Mouse (Mus musculus): ENCODE results near the gene Kxd1. TPM values are rescaled to one million over a fixed set of nuclear protein-coding genes. Genes with fewer than 3 reads are reported as not detected.

The Kxd1 gene
- polyA plus RNA-seq, 1 experiment from 2014 or later: 46.4 TPM

Other genes starting within 250 kb of the Kxd1 start
- gene Homer3, start 245.1 kb downstream of the Kxd1 start, polyA plus RNA-seq (2015; fragmentation: Nextera tagmentation; extraction: Ambion mirVana): 37.9 and 41.2 TPM in 2 replicates
- 44.5 and 48.0 TPM in 2 replicates for gene Ddx49, start 225.5 kb downstream of the Kxd1 start, polyA plus RNA-seq (2015; fragmentation: Nextera tagmentation; extraction: Ambion mirVana)
- 299 and 322 TPM in 2 replicates for gene Cope, start 225.4 kb downstream of the Kxd1 start, polyA plus RNA-seq (2015; fragmentation: Nextera tagmentation; extraction: Ambion mirVana)
- 38.2 and 40.1 TPM in 2 replicates for gene Cers1, start 212.2 kb downstream of the Kxd1 start, polyA plus RNA-seq (2015; fragmentation: Nextera tagmentation; extraction: Ambion mirVana)
- gene Gdf1, start 198.1 kb downstream of the Kxd1 start, polyA plus RNA-seq (2015; fragmentation: Nextera tagmentation; extraction: Ambion mirVana): 5.3 and 7.4 TPM in 2 replicates
- gene Upf1, start 174.7 kb downstream of the Kxd1 start, polyA plus RNA-seq (2015; fragmentation: Nextera tagmentation; extraction: Ambion mirVana): 15.1 and 16.0 TPM in 2 replicates
- 0.50 and 0.57 TPM in 2 replicates for gene Comp, start 154.4 kb downstream of the Kxd1 start, polyA plus RNA-seq (2015; fragmentation: Nextera tagmentation; extraction: Ambion mirVana)
- gene Crtc1, start 88.4 kb downstream of the Kxd1 start, polyA plus RNA-seq (2015; fragmentation: Nextera tagmentation; extraction: Ambion mirVana): 57.2 and 58.7 TPM in 2 replicates
- gene Klhl26, start 51.0 kb downstream of the Kxd1 start, polyA plus RNA-seq (2015; fragmentation: Nextera tagmentation; extraction: Ambion mirVana): 31.0 and 31.4 TPM in 2 replicates
- gene Tmem59l, start 40.6 kb downstream of the Kxd1 start, polyA plus RNA-seq (2015; fragmentation: Nextera tagmentation; extraction: Ambion mirVana): 123 and 141 TPM in 2 replicates
- gene Crlf1, start 34.8 kb downstream of the Kxd1 start, polyA plus RNA-seq (2015; fragmentation: Nextera tagmentation; extraction: Ambion mirVana): 2.4 and 2.9 TPM in 2 replicates
- gene Rex1bd, start 21.2 kb downstream of the Kxd1 start, polyA plus RNA-seq (2015; fragmentation: Nextera tagmentation; extraction: Ambion mirVana): 164 and 169 TPM in 2 replicates
- 587 and 620 TPM in 2 replicates for gene Uba52, start 17.2 kb downstream of the Kxd1 start, polyA plus RNA-seq (2015; fragmentation: Nextera tagmentation; extraction: Ambion mirVana)
- gene Fkbp8, start 232 bp downstream of the Kxd1 start, polyA plus RNA-seq (2015; fragmentation: Nextera tagmentation; extraction: Ambion mirVana): 450 and 462 TPM in 2 replicates
- gene Ell, start 11.5 kb upstream of the Kxd1 start, polyA plus RNA-seq (2015; fragmentation: Nextera tagmentation; extraction: Ambion mirVana): 18.6 and 19.9 TPM in 2 replicates
- gene Isyna1, start 66.4 kb upstream of the Kxd1 start, polyA plus RNA-seq (2015; fragmentation: Nextera tagmentation; extraction: Ambion mirVana): 175 and 176 TPM in 2 replicates
- 175 and 189 TPM in 2 replicates for gene Ssbp4, start 80.9 kb upstream of the Kxd1 start, polyA plus RNA-seq (2015; fragmentation: Nextera tagmentation; extraction: Ambion mirVana)
- gene Lrrc25, start 88.2 kb upstream of the Kxd1 start, polyA plus RNA-seq (2015; fragmentation: Nextera tagmentation; extraction: Ambion mirVana): 1.2 and 1.6 TPM in 2 replicates
- 0.13 and 0.19 TPM in 2 replicates for gene Gdf15, start 104.5 kb upstream of the Kxd1 start, polyA plus RNA-seq (2015; fragmentation: Nextera tagmentation; extraction: Ambion mirVana)
- 70.1 and 74.5 TPM in 2 replicates for gene Pgpep1, start 132.4 kb upstream of the Kxd1 start, polyA plus RNA-seq (2015; fragmentation: Nextera tagmentation; extraction: Ambion mirVana)
- 175 and 193 TPM in 2 replicates for gene Lsm4, start 145.3 kb upstream of the Kxd1 start, polyA plus RNA-seq (2015; fragmentation: Nextera tagmentation; extraction: Ambion mirVana)
- 83.0 and 94.4 TPM in 2 replicates for gene Jund, start 171.0 kb upstream of the Kxd1 start, polyA plus RNA-seq (2015; fragmentation: Nextera tagmentation; extraction: Ambion mirVana)
- 0.05 and 0.14 TPM in 2 replicates for gene Iqcn, start 175.5 kb upstream of the Kxd1 start, polyA plus RNA-seq (2015; fragmentation: Nextera tagmentation; extraction: Ambion mirVana)
- not detected in 2 replicates for gene Gm3336, start 190.6 kb upstream of the Kxd1 start, polyA plus RNA-seq (2015; fragmentation: Nextera tagmentation; extraction: Ambion mirVana)
- gene Pde4c, start 195.8 kb upstream of the Kxd1 start, polyA plus RNA-seq (2015; fragmentation: Nextera tagmentation; extraction: Ambion mirVana): 0.15 and 0.46 TPM in 2 replicates
- 473 and 487 TPM in 2 replicates for gene Rab3a, start 226.7 kb upstream of the Kxd1 start, polyA plus RNA-seq (2015; fragmentation: Nextera tagmentation; extraction: Ambion mirVana)
- gene Mpv17l2, start 233.0 kb upstream of the Kxd1 start, polyA plus RNA-seq (2015; fragmentation: Nextera tagmentation; extraction: Ambion mirVana): 36.6 and 38.4 TPM in 2 replicates
- 113 TPM in 2 replicates for gene Pik3r2, start 248.8 kb upstream of the Kxd1 start, polyA plus RNA-seq (2015; fragmentation: Nextera tagmentation; extraction: Ambion mirVana)

Data from midbrain, embryonic 15.5 days (tissue).